Mouse (Mus musculus) liver, embryonic 14.5 days (tissue): ENCODE data around the gene Gm6588. TPM values are rescaled to one million over a fixed set of nuclear protein-coding genes. Genes with fewer than 3 reads are reported as not detected.

Experiments
- ATAC-seq: fragments of 200-750 bp; cut with Nextera tagmentation; 2 replicates; pipeline ENCODE4 v1.8.0; 2017; ENCODE audit warnings: moderate number of reproducible peaks, mild to moderate bottlenecking, moderate library complexity; ENCODE audit not compliant: insufficient read depth
- DNase-seq, 3 experiments: peaks; one replicate each; pipeline ENCODE4 v3.0.0-alpha.2; 2012 to 2013; ENCODE audit warnings: low read depth in 3 of 3, low spot score in 3 of 3
- H3K27ac ChIP-seq: fragments of 300-500 bp; sonication (generic); 2 replicates; pipeline ENCODE4 v1.5.1; 2014; ENCODE audit warnings: moderate library complexity, mild to moderate bottlenecking, control low read depth, inconsistent platforms
- H3K27me3 ChIP-seq: fragments of 300-500 bp; sonication (generic); 2 replicates; pipeline ENCODE4 v1.6.1; 2014; ENCODE audit warnings: mild to moderate bottlenecking, low read length, moderate library complexity; ENCODE audit not compliant: control insufficient read depth, insufficient read depth
- H3K36me3 ChIP-seq: fragments of 300-500 bp; sonication (generic); replicated peaks from 2 replicates; pipeline ENCODE4 v1.6.1; 2014; ENCODE audit warnings: low read depth; ENCODE audit not compliant: control insufficient read depth, insufficient read depth
- H3K4me1 ChIP-seq, 2 experiments: fragments of 200-500 bp in 1 of 2; fragments of 300-500 bp in 1 of 2; sonication (generic) in 1 of 2; replicated peaks; 2 replicates each; pipeline ENCODE4 v1.6.1; 2012 to 2014; ENCODE audit warnings: antibody characterized with exemption in 1 of 2, inconsistent platforms in 1 of 2, low read length in 1 of 2; ENCODE audit not compliant: control insufficient read depth in 2 of 2, insufficient read depth in 2 of 2
- H3K4me2 ChIP-seq: fragments of 300-500 bp; sonication (generic); 2 replicates; pipeline ENCODE4 v1.6.1; 2014; ENCODE audit warnings: low read depth, mild to moderate bottlenecking, control low read depth, moderate library complexity
- H3K4me3 ChIP-seq, 2 experiments: fragments of 200-500 bp in 1 of 2; fragments of 300-500 bp in 1 of 2; sonication (generic) in 1 of 2; 2 replicates each; pipeline ENCODE4 v1.5.1; 2012 to 2014; ENCODE audit warnings: low read depth in 2 of 2, low read length in 2 of 2, mild to moderate bottlenecking in 2 of 2, control low read depth in 1 of 2, inconsistent platforms in 1 of 2, moderate library complexity in 1 of 2; ENCODE audit not compliant: insufficient read depth in 1 of 2
- H3K9ac ChIP-seq: fragments of 300-500 bp; sonication (generic); replicated peaks from 2 replicates; pipeline ENCODE4 v1.6.1; 2014; ENCODE audit warnings: mild to moderate bottlenecking, control low read depth, moderate library complexity
- H3K9me3 ChIP-seq: fragments of 300-500 bp; sonication (generic); 2 replicates; pipeline ENCODE4 v1.6.1; 2016; ENCODE audit warnings: low read length, mixed read lengths; ENCODE audit not compliant: control insufficient read depth
- CTCF ChIP-seq: IDR thresholded peaks from 2 replicates; pipeline ENCODE4 v1.5.1; 2016; ENCODE audit warnings: antibody characterized with exemption, low read depth, control low read depth
- EP300 ChIP-seq: IDR thresholded peaks from 2 replicates; pipeline ENCODE4 v1.6.1; 2016; ENCODE audit warnings: antibody characterized with exemption, low read depth
- WGBS: fragments of 180-500 bp; shearing (Covaris S2); extraction: QIAGEN DNeasy Blood & Tissue Kit; methylation state at CpG from one replicate; pipeline ENCODE4 v1.1.7; 2014; ENCODE audit not compliant: insufficient replicate concordance; 5-methylcytosine and 5-hydroxymethylcytosine counted together
- polyA plus RNA-seq, 2 experiments: library from polyadenylated mRNA; depleted of rRNA in 1 of 2; stranded (reverse) in 1 of 2; unstranded in 1 of 2; fragments of >200 nt; fragmentation: Nextera tagmentation in 1 of 2; extraction: Ambion mirVana in 1 of 2; gene quantifications; 2 replicates each; pipeline versions ENCODE4 v1.2.1 to v1.2.3; 2012 to 2014

The Gm6588 gene
- polyA plus RNA-seq, 2 experiments: not detected

DNA sequence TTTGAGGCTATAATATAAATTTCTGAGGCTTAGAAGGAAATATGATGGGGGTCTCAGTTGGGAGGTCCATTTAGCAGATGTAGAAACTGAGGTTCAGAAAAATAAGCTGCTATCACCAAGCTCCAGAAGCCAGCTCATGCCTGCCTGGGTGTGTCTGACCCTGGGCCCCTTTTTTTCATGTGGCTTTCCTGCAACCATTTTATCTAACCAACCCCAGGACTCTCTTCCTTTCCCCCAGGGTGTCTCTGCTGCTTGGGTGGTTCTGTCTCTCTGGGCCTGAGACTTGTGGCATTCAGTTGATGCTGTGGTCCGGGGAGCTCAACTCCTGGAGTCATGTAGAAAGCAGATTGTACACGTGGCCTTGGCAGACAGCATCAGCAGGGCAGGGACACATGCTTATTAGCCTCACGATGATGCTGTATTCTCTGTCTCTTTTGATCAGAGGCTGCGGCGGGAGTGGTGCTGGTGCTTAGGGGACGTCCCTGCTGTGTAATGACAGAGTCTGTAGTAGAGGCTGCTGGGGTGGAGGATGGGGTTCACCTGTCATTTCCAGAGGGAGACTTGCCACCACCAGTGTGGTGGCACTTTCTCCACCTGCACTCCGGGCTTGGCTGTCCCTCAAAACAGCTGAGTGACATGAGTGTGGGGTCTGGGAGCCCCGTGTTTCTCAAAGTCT lies 39.0 kb downstream of the Gm6588 start:
- DNase-seq: peak; percentile 12 to 37 (median 28)
- no peaks in the 10 kb centered on the region for H3K9me3 ChIP-seq
- no peaks in the 10 kb centered on the region for H3K27me3 ChIP-seq
- TF ChIP-seq CTCF (no peak), EP300 (peak; percentile 36; the same call in 1 of the 2 replicates)
- peak overlapping the region; percentile 62 for H3K27ac ChIP-seq
- H3K4me2 ChIP-seq: 0 out of 2 replicates have a peak overlapping the region, but pooled peaks have one; percentile 22
- no peaks in the 10 kb centered on the region for H3K36me3 ChIP-seq
- H3K4me1 ChIP-seq: peaks cover 0 to 12% of the 10 kb centered on the region in 2 experiments; a peak in 2 of 4 replicates
- H3K4me3 ChIP-seq: no peak overlapping the region
- peak; percentile 86 for ATAC-seq
- WGBS: 40% methylated on average over 8 of the region's 8 CpGs
- H3K9ac ChIP-seq: no peak overlapping the region

- H3K4me3 ChIP-seq: no peak overlapping the region
- no peak for DNase-seq
- no peaks in the 10 kb centered on the region for H3K36me3 ChIP-seq
- no peaks in the 10 kb centered on the region for H3K27me3 ChIP-seq
- no peak overlapping the region for H3K4me2 ChIP-seq
- TF ChIP-seq EP300: no peak
- TF ChIP-seq CTCF: 0 out of 2 replicates have a peak, but pooled peaks have one; percentile 10
- H3K4me1 ChIP-seq: peaks cover 0 to 12% of the 10 kb centered on the region in 2 experiments; a peak in 2 of 4 replicates
- ATAC-seq: no peak
- 54% methylated on average over 11 of the region's 11 CpGs for WGBS
- no peaks in the 10 kb centered on the region for H3K9me3 ChIP-seq
- H3K27ac ChIP-seq: no peak overlapping the region
- H3K9ac ChIP-seq: no peak overlapping the region
These were observed 42.3 kb downstream of the Gm6588 start for GRCm38 (mm10) chr5:112491489-112491888.

- no peak overlapping the region for H3K4me3 ChIP-seq
- H3K4me1 ChIP-seq: no peaks in the 10 kb centered on the region
- H3K36me3 ChIP-seq: no peaks in the 10 kb centered on the region
- no peak for ATAC-seq
- no peaks in the 10 kb centered on the region for H3K9me3 ChIP-seq
- TF ChIP-seq CTCF (no peak), EP300 (no peak)
- H3K4me2 ChIP-seq: no peak overlapping the region
- 34% methylated on average over 11 of the region's 11 CpGs for WGBS
- H3K27ac ChIP-seq: no peak overlapping the region
- H3K9ac ChIP-seq: no peak overlapping the region
- H3K27me3 ChIP-seq: no peaks in the 10 kb centered on the region
- no peak for DNase-seq
These were observed 44.3 kb downstream of the Gm6588 start for GRCm38 (mm10) chr5:112493492-112493891.

GRCm38 (mm10) chr5:112496753-112497369 lies 47.6 kb downstream of the Gm6588 start:
- no peaks in the 10 kb centered on the region for H3K36me3 ChIP-seq
- H3K4me2 ChIP-seq: no peak overlapping the region
- no peaks in the 10 kb centered on the region for H3K9me3 ChIP-seq
- H3K4me3 ChIP-seq: no peak overlapping the region
- peaks cover 0 to 6% of the 10 kb centered on the region in 2 experiments; a peak in 2 of 4 replicates for H3K4me1 ChIP-seq
- H3K9ac ChIP-seq: no peak overlapping the region
- DNase-seq (no peak), ATAC-seq (no peak)
- WGBS: 67% methylated on average over 7 of the region's 7 CpGs
- no peaks in the 10 kb centered on the region for H3K27me3 ChIP-seq
- TF ChIP-seq CTCF (no peak), EP300 (no peak)
- no peak overlapping the region for H3K27ac ChIP-seq
